Mouse (Mus musculus): Measurements from ENCODE around the gene Uncx.

Uncx gene

DNA sequence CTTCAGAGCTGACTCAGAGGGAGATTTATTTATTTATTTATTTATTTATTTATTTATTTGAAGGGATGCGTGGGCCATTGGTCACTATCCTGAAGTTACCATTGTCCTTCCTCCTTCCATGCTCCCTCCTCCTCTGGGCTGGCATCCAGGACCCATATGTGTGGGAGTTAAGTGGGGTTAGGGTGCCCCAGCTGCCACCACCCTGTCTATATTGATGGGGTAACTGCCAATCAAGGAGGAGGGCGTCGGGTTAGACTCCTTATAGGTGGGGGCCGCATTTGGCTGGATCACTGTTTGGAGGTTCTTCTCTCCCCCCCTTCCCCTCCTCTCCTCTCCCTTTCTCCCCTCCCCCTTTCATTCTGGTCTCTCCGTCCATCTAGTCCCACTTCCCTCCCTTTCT lies 738 bp upstream of the Uncx start:
- no peak for DNase-seq (ENCODE audit: low spot score in 2 of 2)

DNA sequence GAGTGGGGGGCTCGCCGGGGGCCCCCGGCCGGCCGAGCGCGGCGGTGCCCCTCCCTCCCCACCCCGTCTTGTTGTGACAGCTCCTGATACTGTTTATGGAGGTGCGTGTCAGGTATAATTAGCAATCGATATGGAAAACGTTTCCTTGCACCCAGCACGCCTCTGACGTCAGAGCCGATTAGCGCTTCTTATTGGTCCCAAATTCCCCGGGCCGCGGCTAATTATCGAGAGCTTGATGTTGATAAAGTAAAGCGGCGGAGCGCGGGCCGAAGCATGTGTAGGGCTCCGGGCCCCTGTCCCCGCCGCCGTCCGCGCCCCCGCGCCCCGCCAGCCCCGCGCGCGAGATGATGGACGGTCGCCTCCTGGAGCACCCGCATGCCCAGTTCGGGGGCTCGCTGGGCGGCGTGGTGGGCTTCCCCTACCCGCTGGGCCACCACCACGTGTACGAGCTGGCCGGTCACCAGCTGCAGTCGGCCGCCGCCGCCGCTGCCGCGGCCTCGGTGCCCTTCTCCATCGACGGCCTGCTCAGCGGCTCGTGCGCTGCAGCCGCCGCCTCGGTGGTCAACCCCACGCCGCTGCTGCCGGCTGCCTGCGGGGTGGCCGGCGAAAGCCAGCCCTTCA lies 466 bp downstream of the Uncx start:
- no peak for DNase-seq (ENCODE audit: low spot score in 2 of 2)

DNA sequence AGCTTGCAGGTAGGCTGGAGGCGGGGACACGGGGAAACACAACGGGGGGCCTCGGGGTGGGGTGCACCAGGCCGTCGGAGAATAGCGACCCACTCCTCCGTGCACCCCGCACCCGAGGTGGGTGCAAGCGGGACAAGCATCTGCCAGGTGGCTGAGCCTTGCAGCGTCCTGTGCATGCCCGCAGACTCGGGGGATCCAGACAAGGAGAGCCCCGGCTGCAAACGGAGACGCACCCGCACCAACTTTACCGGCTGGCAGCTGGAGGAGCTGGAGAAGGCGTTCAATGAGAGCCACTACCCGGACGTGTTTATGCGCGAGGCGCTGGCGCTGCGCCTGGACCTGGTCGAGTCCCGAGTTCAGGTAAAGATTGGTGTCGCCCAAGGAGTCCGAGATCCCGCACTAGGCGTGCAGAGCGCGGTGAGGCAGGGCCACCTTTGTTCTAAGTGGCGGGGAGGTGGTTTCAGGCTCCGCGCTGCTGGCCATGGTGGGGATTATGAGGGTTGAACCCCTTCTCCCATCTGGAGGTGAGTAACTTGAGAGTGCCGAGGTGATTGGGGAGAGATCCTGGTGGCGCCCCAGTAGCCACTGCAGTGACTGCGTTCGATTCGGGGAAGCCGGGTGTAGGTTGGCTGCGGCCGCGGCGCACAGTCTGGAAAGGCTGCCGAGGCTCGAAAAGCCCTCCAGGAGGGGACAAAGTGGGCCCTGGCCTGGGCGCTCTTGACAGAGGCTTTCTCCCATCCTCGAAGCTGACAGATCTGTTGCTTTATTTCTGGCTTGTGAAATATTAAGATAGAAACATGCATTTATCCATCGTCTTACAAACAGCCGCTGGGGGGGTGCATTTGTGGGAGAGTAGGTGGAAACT lies 1.2 kb downstream of the Uncx start:
- no peak for DNase-seq (ENCODE audit: low spot score in 2 of 2)

DNA sequence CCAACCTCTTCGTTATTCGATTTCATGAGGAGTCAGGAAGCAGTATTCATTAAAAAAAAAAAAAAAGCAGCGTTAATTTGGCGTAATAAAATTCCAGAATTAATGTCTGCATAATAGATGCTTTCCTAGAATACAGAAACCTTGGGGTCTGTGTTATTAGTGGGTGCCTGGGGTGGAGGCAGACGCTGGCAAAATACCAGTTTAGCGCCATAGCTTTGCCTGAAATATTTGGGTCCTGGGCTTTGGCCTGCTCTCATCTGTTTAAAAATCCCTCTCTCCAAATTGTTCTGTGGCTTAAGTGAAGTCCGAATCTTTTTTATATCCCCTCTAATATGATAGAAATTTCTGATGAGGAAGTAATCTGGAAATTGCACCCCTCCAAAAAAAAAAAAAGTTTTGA lies 1.9 kb downstream of the Uncx start:
- DNase-seq (ENCODE audit: low spot score in 2 of 2) = no peak

DNA sequence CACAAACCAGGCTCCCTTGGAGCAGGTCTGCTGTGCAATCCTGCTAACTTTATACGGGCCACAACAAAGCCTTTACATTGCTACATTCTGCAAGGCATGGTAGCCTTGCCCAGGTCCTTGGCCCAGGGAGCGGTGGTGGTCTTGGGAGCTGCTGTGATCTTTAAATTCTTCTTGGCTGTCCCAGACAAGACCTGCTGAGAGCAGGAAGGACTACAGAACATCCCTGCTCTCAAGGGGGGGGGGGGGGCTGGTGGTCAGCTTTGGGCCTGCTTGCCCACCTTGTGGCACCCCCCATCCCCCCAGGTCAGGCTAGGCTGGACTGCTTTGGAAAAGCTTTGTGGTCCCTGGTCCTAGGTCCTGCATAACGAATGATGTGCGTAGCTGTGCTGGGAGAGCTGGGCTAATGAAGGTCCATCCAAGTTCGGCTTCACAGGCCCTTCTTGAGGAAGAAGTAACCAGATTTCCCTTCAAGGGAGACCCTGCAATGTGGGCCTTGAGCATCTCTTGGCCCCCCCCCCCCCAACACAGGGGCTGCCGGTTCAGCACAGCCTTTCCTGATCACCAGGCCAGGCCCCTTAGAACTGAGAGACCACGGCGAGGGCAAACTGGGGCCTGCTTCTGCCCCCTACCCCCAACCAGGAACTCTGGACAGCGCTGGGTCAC lies 2.5 kb downstream of the Uncx start:
- DNase-seq (ENCODE audit: low spot score in 2 of 2) = no peak

DNA sequence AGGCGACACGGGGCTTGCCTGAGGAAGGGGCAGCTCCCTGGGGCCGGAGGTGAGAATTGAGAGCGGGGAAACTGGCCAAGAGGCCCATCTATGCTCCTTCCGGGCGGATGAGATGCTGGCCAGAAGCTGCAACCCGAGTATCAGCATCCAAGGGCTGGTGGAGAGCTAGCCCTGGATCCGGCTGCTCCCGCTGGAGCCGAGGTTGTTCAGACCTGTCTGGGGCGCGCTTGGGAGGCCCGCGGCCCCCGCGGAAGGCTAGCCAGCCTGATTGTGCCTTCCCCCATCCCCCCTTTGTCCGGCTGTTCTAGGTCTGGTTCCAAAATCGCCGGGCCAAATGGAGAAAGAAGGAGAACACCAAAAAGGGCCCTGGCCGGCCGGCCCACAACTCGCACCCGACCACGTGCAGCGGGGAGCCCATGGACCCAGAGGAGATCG lies 3.1 kb downstream of the Uncx start:
- DNase-seq (ENCODE audit: low spot score in 2 of 2) = no peak

DNA sequence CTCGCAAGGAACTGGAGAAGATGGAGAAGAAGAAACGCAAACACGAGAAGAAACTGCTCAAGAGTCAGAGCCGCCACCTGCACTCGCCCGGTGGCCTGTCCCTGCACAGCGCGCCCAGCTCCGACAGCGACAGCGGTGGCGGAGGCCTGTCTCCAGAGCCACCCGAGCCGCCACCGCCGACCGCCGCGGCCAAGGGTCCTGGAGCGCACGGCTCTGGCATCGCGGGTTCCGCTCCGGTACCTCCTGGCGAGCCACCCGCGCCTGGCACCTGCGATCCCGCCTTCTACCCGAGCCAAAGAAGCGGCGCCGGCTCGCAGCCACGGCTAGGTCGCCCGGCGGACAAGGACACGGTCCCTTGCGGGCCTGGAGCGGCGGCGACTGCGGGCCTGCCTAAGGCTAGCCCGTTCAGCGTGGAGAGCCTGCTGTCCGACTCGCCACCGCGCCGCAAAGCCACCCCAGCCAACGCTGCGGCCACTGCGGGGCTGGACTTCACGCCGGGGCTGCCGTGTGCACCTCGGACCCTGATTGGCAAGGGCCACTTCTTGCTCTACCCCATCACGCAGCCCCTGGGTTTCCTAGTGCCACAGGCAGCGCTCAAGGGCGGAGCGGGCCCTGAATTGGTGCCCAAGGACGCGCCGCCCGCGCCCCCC lies 3.6 kb downstream of the Uncx start:
- DNase-seq (ENCODE audit: low spot score in 2 of 2) = no peak

DNA sequence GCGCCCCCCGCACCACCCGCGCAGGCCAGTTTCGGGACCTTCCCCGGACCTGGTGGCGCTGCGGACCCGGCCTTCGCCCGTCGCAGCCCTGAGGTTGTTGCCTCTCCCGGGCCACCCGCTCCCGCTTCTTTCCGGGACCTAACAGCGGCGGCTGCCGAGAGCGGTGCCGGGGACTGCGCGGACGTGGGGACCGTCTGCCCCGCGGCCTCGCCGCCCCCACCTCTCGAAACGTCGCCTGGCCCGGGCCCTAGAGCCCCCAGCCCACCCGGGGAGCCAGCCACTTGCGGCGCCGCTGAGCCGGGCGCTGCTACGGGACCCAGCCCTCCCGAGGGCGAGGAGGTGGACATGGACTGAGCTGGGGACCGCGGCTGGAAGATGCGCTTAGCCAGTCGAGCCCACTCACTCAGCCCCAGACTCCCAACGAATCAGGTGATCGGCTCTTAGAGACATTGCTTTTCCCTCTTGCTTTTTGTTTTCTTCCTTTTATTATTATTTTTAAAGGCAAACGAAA lies 4.2 kb downstream of the Uncx start:
- no peak for DNase-seq (ENCODE audit: low spot score in 2 of 2)

DNA sequence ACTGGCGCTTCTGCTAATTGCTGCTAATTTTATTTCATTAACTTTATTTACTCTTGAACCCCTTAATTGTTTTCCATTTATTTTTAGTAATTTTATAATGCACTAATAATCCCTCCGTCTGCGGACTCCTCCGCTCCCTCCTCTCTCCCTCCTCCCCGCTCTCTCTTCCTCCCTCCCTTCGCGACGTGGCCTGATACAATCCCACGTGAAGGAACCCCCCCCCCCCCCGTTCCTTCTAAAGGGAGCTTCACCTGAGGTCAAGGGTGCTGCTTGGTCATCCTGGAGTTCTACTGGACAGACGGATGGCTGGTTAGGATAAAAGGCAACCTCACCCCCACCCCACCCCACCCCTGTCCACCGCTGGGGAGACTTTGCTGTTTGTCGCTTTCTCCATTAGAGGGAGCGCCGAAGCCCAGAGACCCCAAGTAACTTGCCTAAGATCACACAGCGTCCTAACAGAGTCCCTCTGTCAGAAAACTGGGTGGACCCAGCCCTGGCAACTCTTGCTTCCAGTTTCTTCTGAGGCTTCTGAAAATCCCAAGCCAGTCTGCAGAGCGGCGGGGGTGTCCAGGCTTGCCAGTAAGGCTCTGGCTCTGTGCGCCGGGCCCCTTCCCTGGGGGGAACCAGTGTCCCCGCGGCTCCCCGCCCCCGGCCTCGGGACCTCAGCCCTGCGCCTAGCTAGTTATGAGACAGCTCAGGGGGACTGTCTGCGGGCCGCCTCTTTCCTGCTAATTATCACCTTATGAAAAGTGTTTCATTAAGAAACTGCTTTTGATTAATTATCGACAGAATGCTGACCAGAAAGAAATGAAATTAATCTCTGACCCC lies 10.4 kb downstream of the Uncx start:
- DNase-seq (ENCODE audit: low spot score in 2 of 2) = no peak

DNA sequence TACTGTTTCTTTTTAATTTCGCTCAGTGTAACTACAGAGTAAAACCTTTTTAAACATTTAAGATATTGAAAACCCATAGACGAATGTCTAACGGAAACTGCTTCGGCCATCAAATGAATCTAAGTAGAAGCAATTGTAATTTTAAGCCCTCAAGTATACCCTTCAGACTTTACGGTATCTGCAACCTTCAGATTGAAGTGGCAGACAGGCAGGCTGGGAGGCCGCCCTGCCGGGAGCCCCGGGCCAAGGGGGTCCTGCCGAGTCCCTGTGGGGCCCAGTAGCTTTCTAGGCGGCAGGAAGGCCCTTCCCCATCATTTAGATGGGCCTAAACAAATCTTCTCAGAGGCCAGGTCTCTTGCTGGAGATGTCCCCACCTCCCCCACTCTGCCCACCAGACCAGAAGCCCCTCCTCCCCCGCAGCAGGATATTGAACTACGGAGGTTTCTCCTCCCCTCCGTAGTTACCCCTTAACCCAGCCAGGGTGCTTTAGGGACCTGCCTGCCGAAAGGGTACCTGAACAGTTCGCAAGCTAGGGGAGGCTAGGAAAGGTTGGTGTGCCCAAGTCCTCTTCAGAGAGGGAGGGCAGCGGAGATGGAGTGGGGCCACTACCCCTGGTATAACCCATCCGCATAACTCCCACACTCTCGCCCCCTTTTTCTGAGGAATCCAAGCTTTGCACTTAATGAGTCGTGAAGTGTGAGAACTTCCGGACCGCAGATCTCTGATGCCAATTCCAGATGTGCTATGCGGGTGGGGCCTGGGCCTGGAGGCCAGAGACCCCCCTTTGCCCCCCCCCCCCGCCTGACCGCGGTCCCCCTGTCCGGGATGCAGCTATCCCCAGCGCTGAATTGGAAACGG lies 11.4 kb downstream of the Uncx start:
- no peak for DNase-seq (ENCODE audit: low spot score in 2 of 2)

DNA sequence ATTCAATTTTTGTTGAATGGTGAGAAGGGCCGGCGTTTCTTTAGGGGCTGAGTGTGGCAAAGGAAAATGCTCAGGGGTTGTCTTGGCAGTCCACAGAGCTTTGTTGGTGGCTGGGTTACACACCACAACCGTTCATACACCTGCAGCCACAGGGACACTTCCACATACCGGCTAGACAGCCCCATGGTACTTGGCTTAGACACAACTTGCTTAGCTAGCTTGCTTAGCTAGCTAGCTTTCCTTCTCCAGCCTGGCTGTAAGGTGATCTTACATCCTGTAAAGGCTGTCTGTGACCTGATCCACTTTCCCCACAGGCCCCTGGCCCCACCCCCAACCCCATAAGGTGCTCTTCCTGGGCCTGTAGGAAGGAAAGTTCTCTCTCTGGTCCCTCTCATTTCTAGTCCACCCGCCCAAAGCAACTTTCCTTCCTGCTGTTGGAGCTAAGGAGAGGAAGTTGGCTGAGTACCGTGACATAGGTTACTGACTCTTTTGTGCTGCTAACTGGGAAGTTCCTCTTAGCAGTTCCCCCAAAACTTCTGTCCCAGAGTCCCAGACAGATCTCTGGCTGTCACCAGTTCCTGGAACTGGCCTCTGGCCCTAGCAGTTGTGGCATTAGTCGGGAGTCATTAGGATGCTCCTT lies 12.3 kb downstream of the Uncx start:
- DNase-seq (ENCODE audit: low spot score in 2 of 2) = no peak

DNA sequence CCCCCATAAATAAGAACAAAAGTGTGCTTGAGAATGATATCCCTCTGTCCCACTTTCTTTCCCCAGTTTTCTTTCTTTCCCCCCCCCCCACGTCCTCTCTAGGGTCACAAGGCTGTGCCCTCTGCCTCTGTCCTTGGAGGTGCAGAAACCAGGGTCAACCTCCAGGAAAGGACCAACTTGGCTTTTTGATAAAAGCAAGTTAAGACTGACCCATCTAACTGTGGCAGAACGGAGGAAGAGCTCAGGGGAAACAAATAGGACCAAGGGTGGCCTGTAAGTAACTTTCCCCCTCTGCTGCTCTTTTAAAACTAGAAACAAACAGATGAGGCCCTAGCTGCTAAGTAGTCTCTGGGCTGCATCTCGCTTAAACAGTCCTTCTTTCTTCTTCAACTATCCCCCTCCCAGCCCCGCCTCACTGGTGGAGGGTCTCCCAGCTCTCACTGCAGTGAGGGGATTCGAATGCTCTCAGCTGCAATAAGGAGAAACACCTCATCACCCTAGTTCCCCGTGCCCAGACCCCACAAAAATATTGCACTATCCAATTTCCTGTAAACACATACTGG lies 12.9 kb downstream of the Uncx start:
- DNase-seq (ENCODE audit: low spot score in 2 of 2) = no peak

DNA sequence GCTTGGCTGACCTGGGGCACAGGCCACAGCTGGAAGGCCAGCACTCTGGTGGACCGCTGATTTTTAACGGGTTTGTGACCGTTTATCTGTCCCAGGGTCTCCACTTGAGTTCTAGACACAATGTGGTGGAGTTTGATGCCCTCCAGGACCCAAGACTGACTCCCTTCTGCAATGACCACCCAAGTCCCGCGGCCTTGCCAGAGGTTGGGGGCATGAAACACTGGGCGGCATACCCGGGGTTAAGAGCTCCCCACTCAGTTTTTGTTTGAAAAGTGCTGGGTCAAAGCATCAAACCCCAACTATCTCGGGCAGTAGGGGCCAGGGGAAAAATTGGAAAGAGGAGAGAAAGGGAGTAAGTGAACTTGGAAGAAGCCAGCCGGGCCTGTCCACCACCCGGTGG lies 13.8 kb downstream of the Uncx start:
- DNase-seq (ENCODE audit: low spot score in 2 of 2) = no peak

DNA sequence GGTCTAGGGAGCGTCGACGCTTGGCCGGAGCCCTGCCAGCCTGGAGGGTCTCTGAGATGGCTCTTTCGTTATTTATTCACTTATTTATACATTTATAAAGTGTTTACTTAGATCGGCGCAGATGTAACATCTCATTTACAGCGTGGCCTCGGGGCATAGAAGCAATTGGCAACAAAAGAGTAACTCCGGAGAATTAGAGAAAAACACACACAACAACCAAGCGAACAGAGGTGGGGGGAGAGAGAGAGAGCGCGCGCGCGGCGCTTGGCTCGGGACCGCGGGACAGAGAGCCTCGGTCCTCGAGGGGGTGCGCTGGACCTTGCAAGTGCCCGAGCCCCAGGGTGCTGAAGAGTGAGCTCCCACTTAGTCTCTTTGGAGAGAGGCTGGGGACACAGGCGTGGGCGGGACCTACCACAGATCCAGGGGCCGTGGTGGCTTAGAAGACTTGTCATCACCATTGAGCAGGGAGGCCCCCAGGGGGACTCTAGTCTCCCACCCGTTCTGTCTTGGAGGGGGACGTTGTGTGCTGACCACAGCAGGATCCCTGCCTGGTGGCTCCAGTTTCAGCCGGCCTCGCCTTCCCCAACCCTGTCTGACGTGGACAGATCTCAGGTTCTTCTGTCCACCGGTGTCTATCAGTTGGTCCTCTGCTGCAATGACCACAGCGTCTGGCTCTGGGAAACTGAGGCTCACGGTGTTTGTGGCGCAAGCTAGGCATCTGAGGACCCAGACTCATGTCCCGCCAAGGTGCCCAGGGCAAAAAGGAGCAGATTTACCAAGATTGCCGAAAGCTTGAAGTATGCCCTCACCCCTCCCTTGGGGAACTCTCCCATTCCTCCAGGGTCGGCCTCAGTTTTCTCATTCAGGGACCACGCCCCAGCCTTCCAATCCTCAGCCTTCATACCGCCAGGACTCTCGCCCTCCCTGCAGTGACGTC lies 14.5 kb downstream of the Uncx start:
- DNase-seq (ENCODE audit: low spot score in 2 of 2) = no peak

DNA sequence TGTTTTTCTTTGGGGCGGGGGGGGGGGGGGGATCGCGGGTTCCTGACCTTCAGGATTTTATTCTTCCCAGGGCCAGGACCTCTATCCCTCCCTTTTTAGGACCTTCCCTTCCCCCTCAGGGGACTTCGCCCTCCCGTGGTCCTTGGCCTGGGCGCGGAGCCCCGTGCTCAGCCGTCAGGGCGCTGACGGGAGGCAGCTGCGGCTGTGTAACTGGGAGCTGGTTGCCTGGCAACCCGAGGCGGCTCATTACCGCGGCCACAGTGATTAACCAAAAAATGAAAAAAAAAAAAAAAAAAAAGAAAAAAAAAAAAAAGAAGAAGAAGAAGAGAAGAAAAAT lies 15.1 kb downstream of the Uncx start:
- no peak for DNase-seq (ENCODE audit: low spot score in 2 of 2)

DNA sequence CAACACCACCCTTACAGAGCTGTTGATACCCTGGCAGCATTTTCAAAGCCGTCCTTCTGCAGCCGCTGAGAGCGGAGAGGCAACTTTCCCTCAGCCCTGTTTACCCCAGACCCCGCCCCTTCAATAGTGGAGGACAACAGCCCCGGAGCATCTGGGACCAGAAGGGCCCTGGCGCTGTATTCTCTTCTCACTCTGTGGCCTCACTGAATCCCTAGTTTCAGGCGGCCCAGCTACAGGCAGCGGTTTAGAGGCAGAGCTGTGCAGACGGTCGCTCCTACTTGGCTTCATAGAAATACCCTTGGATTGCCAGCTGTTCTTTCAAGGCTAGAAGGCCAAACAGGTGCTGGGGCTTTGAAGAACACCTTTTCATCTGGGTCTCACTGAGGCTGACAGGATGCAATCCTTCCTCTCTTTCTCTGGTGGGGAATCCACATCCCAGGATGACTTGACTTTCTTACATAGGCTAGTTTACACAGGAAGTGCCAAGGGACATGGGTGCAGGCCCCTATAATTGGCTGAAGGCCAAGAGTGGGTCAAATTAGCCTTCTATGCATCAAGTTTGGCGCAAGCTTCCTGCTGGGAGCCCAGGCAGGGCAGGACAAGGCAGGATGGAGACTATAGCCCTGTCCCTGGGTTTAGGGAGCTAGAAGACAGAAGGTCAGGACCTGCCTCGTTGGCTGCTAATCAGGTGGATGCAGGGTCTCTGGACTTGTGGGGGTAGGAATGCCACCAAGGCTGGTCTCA lies 15.8 kb downstream of the Uncx start:
- DNase-seq (ENCODE audit: low spot score in 2 of 2) = no peak

DNA sequence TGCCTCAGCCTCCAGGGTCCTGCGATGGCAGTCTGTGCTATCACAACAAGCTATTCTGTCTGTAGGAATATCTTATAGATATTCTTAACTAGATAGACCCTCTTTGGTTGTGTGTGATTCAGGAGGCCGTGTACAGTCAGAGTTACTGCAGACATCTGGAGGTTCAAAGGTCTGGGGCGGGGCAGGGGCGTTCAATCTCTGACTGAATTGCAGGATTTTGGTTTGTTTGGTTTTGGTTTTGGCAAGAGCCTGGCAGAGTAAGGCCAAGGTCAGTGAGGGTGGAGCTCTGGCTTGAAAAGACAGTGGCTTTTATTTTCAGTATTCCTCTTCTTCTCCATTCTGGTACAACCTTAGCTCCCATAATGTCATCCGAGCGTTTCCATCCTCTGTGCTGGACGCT lies 16.5 kb downstream of the Uncx start:
- no peak for DNase-seq (ENCODE audit: low spot score in 2 of 2)
